Mouse (Mus musculus) liver, postnatal 0 days (tissue): ENCODE results near the gene Rnf128. TPM values are rescaled to one million over a fixed set of nuclear protein-coding genes. Genes with fewer than 3 reads are reported as not detected.

ENCODE experiments used
- ATAC-seq: fragments of 200-750 bp; cut with Nextera tagmentation; 2 replicates; pipeline ENCODE4 v1.8.0; 2017; ENCODE audit warnings: mild to moderate bottlenecking, moderate library complexity
- DNase-seq: peaks from one replicate; pipeline ENCODE4 v3.0.0-alpha.2; 2016
- H3K27ac ChIP-seq: fragments of 300-500 bp; sonication (generic); 2 replicates; pipeline ENCODE4 v1.5.1; 2014; ENCODE audit warnings: antibody characterized with exemption, moderate library complexity, mild to moderate bottlenecking, low read depth
- H3K27me3 ChIP-seq: fragments of 300-500 bp; sonication (generic); 2 replicates; pipeline ENCODE4 v1.6.1; 2014; ENCODE audit warnings: low read length, control low read depth, mixed read lengths; ENCODE audit not compliant: insufficient read depth
- H3K36me3 ChIP-seq: fragments of 300-500 bp; sonication (generic); replicated peaks from 2 replicates; pipeline ENCODE4 v1.6.1; 2014; ENCODE audit warnings: mild to moderate bottlenecking, control low read depth, low read length, moderate library complexity, mixed read lengths; ENCODE audit not compliant: insufficient read depth
- H3K4me1 ChIP-seq: fragments of 300-500 bp; sonication (generic); 2 replicates; pipeline ENCODE4 v1.6.1; 2014; ENCODE audit warnings: antibody characterized with exemption, mild to moderate bottlenecking, control low read depth; ENCODE audit not compliant: insufficient read depth
- H3K4me2 ChIP-seq: fragments of 300-500 bp; sonication (generic); 2 replicates; pipeline ENCODE4 v1.6.1; 2014; ENCODE audit warnings: low read depth, mild to moderate bottlenecking, low read length, moderate library complexity, mixed read lengths
- H3K4me3 ChIP-seq: fragments of 300-500 bp; sonication (generic); 2 replicates; pipeline ENCODE4 v1.5.1; 2014; ENCODE audit warnings: low read depth, low read length
- H3K9ac ChIP-seq: fragments of 300-500 bp; sonication (generic); replicated peaks from 2 replicates; pipeline ENCODE4 v1.6.1; 2014; ENCODE audit warnings: mild to moderate bottlenecking, moderate library complexity
- H3K9me3 ChIP-seq: fragments of 300-500 bp; sonication (generic); 2 replicates; pipeline ENCODE4 v1.6.1; 2016; ENCODE audit warnings: mild to moderate bottlenecking, control low read depth, low read length, mixed read lengths
- CTCF ChIP-seq: sonication (generic); IDR thresholded peaks from 2 replicates; pipeline ENCODE4 v1.5.1; 2016; ENCODE audit warnings: antibody characterized with exemption, low read depth
- EP300 ChIP-seq: IDR thresholded peaks from 2 replicates; pipeline ENCODE4 v1.6.1; 2016; ENCODE audit warnings: antibody characterized with exemption, low read depth, mild to moderate bottlenecking
- whole genome bisulfite sequencing: fragments of 180-500 bp; shearing (Covaris S2); extraction: QIAGEN DNeasy Blood & Tissue Kit; methylation state at CpG from one replicate; pipeline ENCODE4 v1.1.7; 2014; ENCODE audit not compliant: insufficient replicate concordance; 5-methylcytosine and 5-hydroxymethylcytosine counted together
- polyA plus RNA-seq: library from polyadenylated mRNA; unstranded; fragments of >200 nt; fragmentation: Nextera tagmentation; extraction: Ambion mirVana; gene quantifications from 2 replicates; pipeline ENCODE4 v1.2.1, GENCODE M21; 2015

Gene Rnf128
- polyA plus RNA-seq, 1 experiment from 2014 or later: 91.1 TPM

DNA sequence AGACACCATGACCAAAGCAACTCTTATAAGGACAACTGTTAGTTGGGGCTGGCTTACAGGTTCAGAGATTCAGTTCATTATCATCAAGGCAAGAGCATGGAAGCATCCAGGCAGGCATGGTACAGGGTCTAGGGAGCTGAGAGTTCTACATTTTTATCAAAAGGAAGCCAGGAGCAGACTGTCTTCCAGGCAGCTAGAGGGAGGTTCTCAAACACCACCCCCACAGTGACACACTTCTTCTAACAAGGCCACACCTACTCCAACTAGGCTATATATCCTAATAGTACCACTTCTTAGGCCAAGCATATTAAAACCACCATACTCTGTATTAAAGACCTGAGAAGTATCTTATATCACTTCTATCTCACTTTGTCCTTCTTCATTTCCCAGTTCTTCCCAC is 33.4 kb upstream of the Rnf128 start:
- Histone ChIP-seq H3K9ac (no peak overlapping the region), H3K4me1 (no peaks in the 10 kb centered on the region), H3K27ac (no peak overlapping the region), H3K9me3 (no peaks in the 10 kb centered on the region), H3K4me2 (no peak overlapping the region), H3K36me3 (no peaks in the 10 kb centered on the region), H3K27me3 (no peaks in the 10 kb centered on the region), H3K4me3 (no peak overlapping the region)
- no peak for DNase-seq
- no peak for ATAC-seq
- TF ChIP-seq CTCF: no peak
- TF ChIP-seq EP300: no peak

DNA sequence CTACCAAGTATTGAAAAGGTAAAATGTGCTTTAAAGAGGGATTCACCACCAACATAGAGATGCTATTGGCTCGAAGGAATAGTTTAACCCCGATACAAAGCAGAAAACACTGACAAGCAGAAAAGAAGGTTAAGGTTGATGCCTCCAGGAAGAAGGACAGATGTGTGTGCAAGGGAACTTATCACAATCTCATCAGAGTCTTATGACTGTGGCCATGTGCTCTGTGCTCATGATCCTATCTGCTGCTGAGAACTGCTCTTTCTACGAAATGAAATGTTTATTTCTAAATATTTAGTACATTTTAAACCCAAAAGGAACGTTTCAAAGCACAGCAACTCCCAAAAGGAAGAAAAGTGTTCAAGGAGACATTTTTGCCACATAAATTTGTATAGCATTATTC is 30.8 kb upstream of the Rnf128 start:
- Histone ChIP-seq H3K9ac (no peak overlapping the region), H3K27me3 (no peaks in the 10 kb centered on the region), H3K4me3 (no peak overlapping the region), H3K4me1 (no peaks in the 10 kb centered on the region), H3K36me3 (no peaks in the 10 kb centered on the region), H3K27ac (no peak overlapping the region), H3K4me2 (no peak overlapping the region), H3K9me3 (no peaks in the 10 kb centered on the region)
- 62% methylated on average over 4 of the region's 4 CpGs for WGBS
- DNase-seq (no peak), ATAC-seq (no peak)
- TF ChIP-seq EP300 (no peak), CTCF (no peak)

GRCm38 (mm10) chrX:139537641-139538397 is 25.3 kb upstream of the Rnf128 start:
- Histone ChIP-seq H3K27ac (no peak overlapping the region), H3K4me3 (no peak overlapping the region), H3K36me3 (no peaks in the 10 kb centered on the region), H3K27me3 (no peaks in the 10 kb centered on the region), H3K4me2 (no peak overlapping the region), H3K4me1 (no peaks in the 10 kb centered on the region), H3K9ac (no peak overlapping the region), H3K9me3 (no peaks in the 10 kb centered on the region)
- DNase-seq (no peak), ATAC-seq (no peak)
- WGBS: 67% methylated on average over 5 of the region's 5 CpGs
- TF ChIP-seq EP300: no peak
- TF ChIP-seq CTCF: no peak

DNA sequence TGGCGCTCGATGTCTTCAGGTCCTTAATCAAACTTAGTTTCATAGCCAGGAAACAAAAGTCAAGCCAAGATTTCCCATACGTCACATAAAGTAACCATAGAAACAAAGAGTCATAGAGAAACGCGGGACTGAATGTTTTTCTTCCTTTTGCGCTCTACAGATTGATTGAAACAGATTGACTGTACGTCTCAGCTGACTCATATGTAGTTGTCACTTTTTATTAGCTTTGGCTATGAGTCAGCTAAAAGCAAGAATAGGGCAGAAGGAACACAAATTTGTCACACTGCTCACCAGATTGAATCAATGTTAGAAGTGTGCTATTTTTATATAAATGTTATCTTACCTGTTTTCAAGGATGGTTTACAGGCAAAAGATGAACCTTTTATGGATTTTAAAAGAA is 19.4 kb upstream of the Rnf128 start:
- no peaks in the 10 kb centered on the region for H3K36me3 ChIP-seq
- TF ChIP-seq EP300 (no peak), CTCF (no peak)
- ATAC-seq: no peak
- H3K4me2 ChIP-seq: no peak overlapping the region
- no peaks in the 10 kb centered on the region for H3K27me3 ChIP-seq
- DNase-seq: no peak
- no peaks in the 10 kb centered on the region for H3K4me1 ChIP-seq
- H3K9me3 ChIP-seq: no peaks in the 10 kb centered on the region
- H3K27ac ChIP-seq: no peak overlapping the region
- no peak overlapping the region for H3K4me3 ChIP-seq
- no peak overlapping the region for H3K9ac ChIP-seq
- WGBS: 76% methylated on average over 7 of the region's 7 CpGs

- DNase-seq (no peak), ATAC-seq (no peak)
- WGBS: 64% methylated on average over 5 of the region's 5 CpGs
- H3K4me3 ChIP-seq: no peak overlapping the region
- TF ChIP-seq EP300 (no peak), CTCF (no peak)
- no peak overlapping the region for H3K4me2 ChIP-seq
- no peaks in the 10 kb centered on the region for H3K4me1 ChIP-seq
- H3K9ac ChIP-seq: no peak overlapping the region
- H3K9me3 ChIP-seq: no peaks in the 10 kb centered on the region
- no peaks in the 10 kb centered on the region for H3K27me3 ChIP-seq
- H3K36me3 ChIP-seq: no peaks in the 10 kb centered on the region
- no peak overlapping the region for H3K27ac ChIP-seq
Observed at GRCm38 (mm10) chrX:139550456-139550855, 12.7 kb upstream of the Rnf128 start.

DNA sequence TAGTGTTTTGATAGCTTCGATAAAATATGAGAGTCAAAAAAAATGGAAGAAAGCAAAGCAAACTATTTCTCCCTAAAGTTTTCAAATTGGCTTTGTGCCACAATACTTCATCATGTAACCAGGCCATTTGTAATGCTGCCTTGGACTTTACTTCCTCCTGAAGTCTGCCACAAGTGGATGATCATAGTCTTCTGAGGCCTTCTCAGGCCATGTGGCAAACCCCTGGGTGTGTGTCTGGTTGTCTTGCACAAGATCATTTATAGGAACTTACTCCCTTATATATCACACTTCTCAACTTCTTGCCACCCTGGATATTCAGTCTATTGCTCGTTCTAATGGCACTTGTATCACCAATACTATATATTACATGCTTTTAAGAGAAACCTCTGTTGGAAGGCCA is 11.0 kb upstream of the Rnf128 start:
- TF ChIP-seq CTCF (no peak), EP300 (no peak)

More for the DNA sequence above, 11.0 kb upstream of the Rnf128 start:
- DNase-seq (no peak), ATAC-seq (no peak)
- H3K27ac ChIP-seq: no peak overlapping the region
- H3K27me3 ChIP-seq: no peaks in the 10 kb centered on the region
- no peak overlapping the region for H3K4me3 ChIP-seq
- 62% methylated on average over 2 of the region's 2 CpGs for WGBS
- no peak overlapping the region for H3K9ac ChIP-seq
- H3K9me3 ChIP-seq: no peaks in the 10 kb centered on the region
- no peaks in the 10 kb centered on the region for H3K36me3 ChIP-seq
- H3K4me1 ChIP-seq: no peaks in the 10 kb centered on the region
- no peak overlapping the region for H3K4me2 ChIP-seq
